ENCODE assay signal across 8 mouse cellular contexts in genomic region chr5:30207276-30207675, GRCm38 (mm10). TPM values are rescaled to one million over a fixed set of nuclear protein-coding genes. Genes with fewer than 3 reads are reported as not detected.
DNase-seq lines count a peak whose midpoint lies in the region; ATAC-seq and TF ChIP-seq lines count a peak whose summit lies in the region.

No protein-coding gene starts in this region.

- in situ Hi-C loops in Patski (cut with MboI; ENCODE audit: low pct_unique_long_range_greater_than_20kb): loop anchor here (5.0 kb wide), 1 partner anchor 420 kb away; no protein-coding TSS in a partner anchor

- H3K27me3 ChIP-seq in Patski: no peaks in the 10 kb centered on the region

- no peak for ATAC-seq in Patski

- TF ChIP-seq CTCF in layer of hippocampus, adult 2 months (conservative IDR thresholded peaks at IDR 0.05): peak; percentile 68
- peak; percentile 64 for TF ChIP-seq CTCF in Patski (IDR thresholded peaks at IDR 0.05)

- DNase-seq in layer of hippocampus, adult 2 months (ENCODE audit: low spot score in 2 of 2): no peak
- no peak for DNase-seq in layer of hippocampus, adult 18-20 months (ENCODE audit: low spot score in 2 of 2)
- DNase-seq in Patski (ENCODE audit: low read depth, low spot score): no peak
- peak; percentile 33 for DNase-seq in embryo, embryonic 11 days
- peak; percentile 29 for DNase-seq in mesoderm, embryonic 11.5 days (ENCODE audit: low read depth, low spot score)
- no peak for DNase-seq in gastrocnemius, adult 8-10 months (ENCODE audit: low spot score in 2 of 2)
- DNase-seq in ovary, postnatal 14 days (ENCODE audit: low spot score): no peak
- no peak for DNase-seq in layer of hippocampus, adult 9-10 months (ENCODE audit: low spot score)

- no peak overlapping the region for H3K27ac ChIP-seq in layer of hippocampus, adult 2 months

- POLR2A ChIA-PET in Patski (lab: Charles Lee): no interaction called here

- H3K4me3 ChIP-seq in layer of hippocampus, adult 2 months: no peak overlapping the region

- CTCF ChIA-PET in Patski (lab: Charles Lee): interaction anchor here (0.9 kb wide), 1 partner anchor 28 kb away, joined by 3 read pairs; no protein-coding TSS in a partner anchor

RNA-seq across cellular contexts. Expression of gene Adgrf3, which starts 1.8 kb away (rescaled TPM):
- not detected for total RNA-seq in layer of hippocampus, adult 2 months (2021)
- total RNA-seq in layer of hippocampus, adult 18-20 months (2021): not detected
- 0.01 TPM for polyA plus RNA-seq in Patski (2021)
- total RNA-seq in gastrocnemius, adult 8-10 months (2022): not detected

RNA-seq across cellular contexts. Expression of gene Selenoi, which starts 25.1 kb away (rescaled TPM):
- 10 to 100 TPM; 34.9 to 35.3 TPM for total RNA-seq in layer of hippocampus, adult 2 months (2021)
- total RNA-seq in layer of hippocampus, adult 18-20 months (2021): 10 to 100 TPM; 33.5 to 41.2 TPM
- polyA plus RNA-seq in Patski (2021): 32.8 TPM
- total RNA-seq in gastrocnemius, adult 8-10 months (2022): 10 to 100 TPM in 1 of 4 experiments, 1 to 10 TPM in 3; 7.4 to 10.8 (median 8.6) TPM

RNA-seq across cellular contexts. Expression of gene Hadhb, which starts 52.2 kb away (rescaled TPM):
- total RNA-seq in layer of hippocampus, adult 2 months (2021): 10 to 100 TPM; 88.4 to 93.2 TPM
- total RNA-seq in layer of hippocampus, adult 18-20 months (2021): 10 to 100 TPM; 95.8 to 97.8 TPM
- 273 TPM for polyA plus RNA-seq in Patski (2021)
- total RNA-seq in gastrocnemius, adult 8-10 months (2022): 100 to 1,000 TPM; 363 to 499 (median 389) TPM

RNA-seq across cellular contexts. Expression of gene Hadha, which starts 52.3 kb away (rescaled TPM):
- 10 to 100 TPM; 77.8 to 80.9 TPM for total RNA-seq in layer of hippocampus, adult 2 months (2021)
- total RNA-seq in layer of hippocampus, adult 18-20 months (2021): 10 to 100 TPM; 70.6 to 71.9 TPM
- polyA plus RNA-seq in Patski (2021): 270 TPM
- 100 to 1,000 TPM; 282 to 349 (median 303) TPM for total RNA-seq in gastrocnemius, adult 8-10 months (2022)

Comparison
In these comparisons a context has a peak if more than half of its experiments do, and no peak if none do; other contexts are left out.
1. DNase-seq: peak in embryo, embryonic 11 days (single experiment) and mesoderm, embryonic 11.5 days (single experiment); none in layer of hippocampus, adult 2 months (0 of 2), layer of hippocampus, adult 18-20 months (0 of 2), Patski (single experiment), gastrocnemius, adult 8-10 months (0 of 2), ovary, postnatal 14 days (single experiment) and layer of hippocampus, adult 9-10 months (single experiment).